Mouse (Mus musculus): ENCODE measurements around the gene Sacs. TPM values are rescaled to one million over a fixed set of nuclear protein-coding genes. Genes with fewer than 3 reads are reported as not detected.

Sacs gene
- total RNA-seq, 4 experiments from 2014 or later, result 8.4 to 9.5 (median 8.6) TPM

DNA sequence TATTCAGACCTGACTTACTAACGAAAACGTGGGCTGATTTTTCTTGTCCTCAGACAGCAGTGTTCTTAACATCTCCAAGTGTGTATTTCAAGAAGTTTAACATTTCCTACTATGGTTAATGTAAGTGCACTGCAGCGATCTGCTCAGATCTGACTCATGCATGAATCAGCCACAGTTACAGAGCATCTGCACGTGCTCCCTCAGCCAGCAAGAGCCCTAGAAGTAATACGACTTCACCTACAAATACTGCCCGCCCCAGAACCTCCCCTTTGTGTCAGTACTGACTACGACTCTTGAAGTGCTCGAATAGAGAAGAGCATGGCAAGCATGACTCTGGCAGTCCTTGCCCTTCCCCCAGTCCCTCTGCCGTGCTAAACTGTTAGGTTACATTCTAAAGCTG is 100.5 kb downstream of the Sacs start:
- no peak for DNase-seq

DNA sequence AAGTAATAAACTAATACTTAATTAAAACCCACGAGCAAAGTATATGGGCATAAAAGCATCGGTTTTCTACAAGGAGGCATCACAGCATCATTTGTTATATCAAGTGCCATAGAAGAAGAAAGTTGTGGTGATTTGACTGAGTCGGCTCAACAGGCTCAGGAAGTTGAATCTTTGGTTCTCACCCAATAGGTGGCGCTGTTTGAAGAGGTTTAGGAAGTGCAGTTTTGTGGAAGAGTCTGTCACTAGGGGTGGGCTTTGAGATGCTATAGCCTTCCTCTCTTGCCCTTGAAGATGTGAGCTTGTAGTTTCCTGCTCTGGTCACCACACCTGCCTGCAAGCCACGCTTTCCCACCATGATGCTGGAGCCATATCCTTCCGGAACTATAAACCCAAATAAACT is 104.4 kb downstream of the Sacs start:
- DNase-seq, result no peak

DNA sequence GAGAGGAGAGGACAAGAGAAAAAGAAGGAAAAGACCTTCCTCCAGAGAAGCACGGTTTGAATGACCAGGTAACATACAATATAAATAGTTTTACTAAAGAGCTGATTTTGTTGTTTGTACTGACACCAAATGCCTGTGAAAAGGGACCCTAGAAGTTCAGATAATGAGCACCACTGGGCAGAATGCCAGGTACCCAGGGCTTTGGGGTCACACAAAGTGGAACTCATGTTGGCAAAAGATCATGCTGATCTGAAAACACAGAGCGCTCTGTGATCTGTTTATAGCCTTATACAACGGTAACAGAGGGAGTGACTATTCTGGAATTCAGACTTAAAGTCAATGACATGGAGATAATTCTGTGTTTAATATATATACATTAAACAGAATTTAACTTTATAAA is 108.2 kb downstream of the Sacs start:
- DNase-seq, result no peak

DNA sequence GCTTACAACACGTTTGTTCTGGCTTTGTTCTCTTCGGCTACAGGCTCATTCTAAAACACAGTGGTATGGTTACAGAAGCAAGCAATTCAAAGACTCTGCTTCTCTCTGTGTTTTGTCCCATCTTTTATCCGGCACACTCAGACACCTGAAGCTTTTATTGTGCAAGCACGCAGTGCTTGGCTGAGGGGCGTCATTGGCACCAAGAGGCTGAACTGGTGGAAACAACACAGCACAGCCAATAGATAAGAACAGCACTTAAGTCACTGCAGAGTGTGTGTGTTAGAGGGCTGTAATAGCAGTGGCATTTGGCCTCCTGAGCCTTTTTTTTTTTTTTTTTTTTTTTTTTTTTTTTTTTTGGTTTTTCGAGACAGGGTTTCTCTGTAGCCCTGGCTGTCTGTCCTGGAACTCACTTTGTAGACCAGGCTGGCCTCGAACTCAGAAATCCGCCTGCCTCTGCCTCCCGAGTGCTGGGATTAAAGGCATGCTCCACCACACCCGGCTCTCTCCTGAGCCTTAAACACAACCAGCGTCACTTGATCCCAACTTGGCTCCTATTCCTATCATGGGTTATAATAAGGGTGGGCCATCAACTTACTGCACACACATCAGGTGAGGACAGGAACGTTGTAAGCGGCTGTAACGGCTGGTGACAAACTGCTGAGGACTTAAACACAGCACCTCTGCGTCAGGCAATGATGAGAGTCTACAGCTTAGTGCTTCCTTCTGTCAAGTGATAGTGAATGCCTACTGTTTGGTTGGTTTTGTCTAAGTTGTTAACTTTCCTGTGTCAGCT is 114.5 kb downstream of the Sacs start:
- DNase-seq, result no peak

DNA sequence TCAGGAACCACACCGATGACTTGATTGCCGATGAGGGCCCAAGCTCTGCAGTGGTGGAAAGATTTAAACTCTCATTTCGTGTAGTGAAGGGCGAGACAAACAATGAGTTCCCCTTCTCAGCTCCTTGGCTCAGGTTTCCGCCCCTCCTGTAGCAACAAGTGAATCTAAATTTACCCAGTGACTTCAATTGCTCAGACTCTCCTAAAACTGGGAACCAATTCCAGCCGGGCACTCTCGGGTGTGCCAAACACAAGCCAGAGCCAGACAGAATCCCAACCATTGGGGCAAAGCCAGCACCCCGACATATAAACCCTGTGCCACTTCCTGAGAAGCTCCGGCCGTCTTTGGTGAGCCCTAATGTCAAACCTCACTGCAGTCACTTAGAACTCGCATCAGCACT is 120.1 kb downstream of the Sacs start, which contains the start of gene Sgcg:
Gene Sgcg (minus strand): TSS at position 139 of the 400 bp plus-strand sequence.
- DNase-seq, result no peak

DNA sequence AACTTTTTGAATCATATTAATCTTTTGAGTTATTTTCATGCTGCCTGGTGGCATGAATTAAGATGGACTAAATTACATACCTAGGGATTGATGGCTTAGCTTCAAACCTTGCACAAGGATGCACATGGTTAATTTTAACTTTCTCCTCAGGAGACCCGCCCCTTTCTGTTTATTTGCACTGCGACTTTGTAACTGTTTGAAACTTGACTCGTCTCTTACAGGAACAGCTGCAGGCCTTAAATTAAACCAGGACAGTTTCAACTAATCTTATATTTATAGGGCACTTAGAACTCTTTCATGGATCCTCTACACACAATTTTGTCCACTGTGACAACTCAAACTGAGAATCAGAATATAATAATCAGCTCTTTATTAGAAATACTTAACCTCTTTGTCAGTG is 120.8 kb downstream of the Sacs start:
- no peak for DNase-seq

DNA sequence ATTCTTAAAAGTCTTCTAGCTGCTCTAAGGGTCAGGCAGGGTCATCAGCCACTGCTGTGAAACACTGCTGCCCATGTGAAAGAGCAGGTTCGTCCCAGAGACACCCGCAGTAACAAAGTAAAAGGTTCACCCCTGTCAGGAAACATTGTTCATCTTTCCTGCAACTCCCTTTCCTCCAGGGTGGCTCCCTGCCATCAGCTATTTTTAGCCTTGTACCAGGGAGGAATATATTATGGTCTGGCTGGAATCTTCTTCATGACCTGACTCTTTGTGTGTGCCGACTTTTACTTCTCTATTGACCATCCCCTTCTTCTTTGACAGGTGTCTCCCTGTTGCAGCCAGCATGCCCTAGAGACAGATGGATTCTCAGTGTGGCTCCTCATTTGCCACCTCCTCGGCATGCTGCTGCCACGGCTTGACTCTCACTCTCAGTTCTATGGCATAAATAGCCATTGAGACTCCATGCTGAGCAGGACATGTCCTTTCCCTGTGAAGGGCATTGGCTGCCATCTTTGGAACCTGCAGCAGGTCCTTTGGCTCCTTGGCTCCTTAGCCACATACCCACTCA is 129.7 kb downstream of the Sacs start:
- DNase-seq, result no peak

DNA sequence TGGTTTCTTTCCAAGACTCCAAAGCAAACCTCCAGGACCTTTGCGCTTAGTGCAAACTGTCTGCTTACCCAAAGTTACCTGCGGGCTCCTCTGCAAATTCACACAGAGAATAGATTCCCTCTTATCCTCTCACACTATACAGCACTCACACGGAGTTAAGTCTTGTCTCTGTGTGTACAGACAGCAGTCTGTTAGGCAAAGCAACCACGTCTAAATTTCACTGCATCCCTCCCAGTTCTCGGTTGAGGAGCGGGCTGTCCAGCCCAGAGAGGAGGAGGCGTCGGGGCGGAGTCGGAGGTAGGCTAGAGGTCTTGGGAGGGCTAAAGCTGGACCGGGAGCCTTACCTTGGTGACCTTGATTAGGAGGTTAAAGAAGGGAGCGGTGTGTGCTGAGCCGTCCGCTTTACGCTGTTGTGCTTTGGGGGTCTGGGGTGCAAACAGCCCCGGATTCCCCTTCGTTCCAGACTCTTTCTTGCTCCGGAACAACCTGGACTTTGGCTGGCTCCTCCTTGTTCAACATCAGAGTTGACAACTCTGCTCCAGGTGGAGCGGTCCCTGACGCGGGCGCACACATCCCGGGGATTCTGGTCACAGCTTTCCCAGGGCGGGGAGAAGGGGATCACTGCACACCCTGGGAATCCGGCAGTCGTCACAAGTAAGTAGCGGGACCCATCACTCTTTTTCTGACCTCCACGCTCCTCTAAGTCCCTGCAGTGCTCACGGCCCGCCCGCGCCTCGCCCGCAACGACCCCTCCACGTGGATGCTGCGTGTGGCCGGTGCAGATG is 136.3 kb downstream of the Sacs start:
- DNase-seq, result no peak

DNA sequence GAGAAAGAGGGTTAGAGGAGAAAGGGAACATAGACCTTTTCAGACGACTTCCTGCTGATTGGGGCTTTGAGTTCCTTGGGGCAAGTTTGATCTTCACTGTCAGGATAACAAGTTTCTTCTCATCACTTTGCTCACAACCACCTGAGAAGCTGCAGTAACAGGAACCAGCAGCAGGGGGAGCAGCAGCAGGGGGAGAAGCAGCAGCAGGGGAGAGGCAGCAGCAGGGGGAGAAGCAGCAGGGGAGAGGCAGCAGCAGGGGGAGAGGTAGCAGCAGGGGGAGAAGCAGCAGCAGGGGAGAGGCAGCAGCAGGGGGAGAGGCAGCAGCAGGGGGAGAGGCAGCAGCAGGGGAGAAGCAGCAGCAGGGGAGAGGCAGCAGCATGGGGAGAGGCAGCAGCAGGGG is 139.0 kb downstream of the Sacs start:
- no peak for DNase-seq

DNA sequence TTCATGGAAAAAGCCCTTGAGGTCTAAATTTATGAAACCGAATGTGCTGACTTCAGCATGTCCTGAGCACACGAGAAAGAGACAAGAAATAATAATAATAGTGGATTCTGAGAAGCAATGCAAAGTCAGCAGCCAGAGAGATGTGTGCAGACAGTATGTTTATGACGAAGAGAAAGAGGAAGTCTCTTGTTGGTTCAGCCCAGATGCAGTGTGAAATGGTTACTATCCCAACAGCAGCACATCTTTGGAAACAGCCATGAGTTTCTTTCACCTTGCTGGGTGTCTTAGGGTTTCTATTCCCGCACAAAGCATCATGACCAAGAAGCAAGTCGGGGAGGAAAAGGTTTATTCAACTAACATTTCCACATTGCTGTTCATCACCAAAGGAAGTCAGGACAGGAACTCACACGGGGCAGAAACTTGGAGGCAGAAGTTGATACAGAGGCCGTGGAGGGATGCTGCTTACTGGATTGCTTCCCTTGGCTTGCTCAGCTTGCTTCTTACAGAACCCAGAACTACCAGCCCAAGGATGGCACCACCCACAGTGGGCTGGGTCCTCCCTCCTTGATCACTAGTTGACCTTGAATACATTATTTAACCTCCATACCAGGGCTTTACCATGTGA is 140.5 kb downstream of the Sacs start:
- DNase-seq, result no peak

DNA sequence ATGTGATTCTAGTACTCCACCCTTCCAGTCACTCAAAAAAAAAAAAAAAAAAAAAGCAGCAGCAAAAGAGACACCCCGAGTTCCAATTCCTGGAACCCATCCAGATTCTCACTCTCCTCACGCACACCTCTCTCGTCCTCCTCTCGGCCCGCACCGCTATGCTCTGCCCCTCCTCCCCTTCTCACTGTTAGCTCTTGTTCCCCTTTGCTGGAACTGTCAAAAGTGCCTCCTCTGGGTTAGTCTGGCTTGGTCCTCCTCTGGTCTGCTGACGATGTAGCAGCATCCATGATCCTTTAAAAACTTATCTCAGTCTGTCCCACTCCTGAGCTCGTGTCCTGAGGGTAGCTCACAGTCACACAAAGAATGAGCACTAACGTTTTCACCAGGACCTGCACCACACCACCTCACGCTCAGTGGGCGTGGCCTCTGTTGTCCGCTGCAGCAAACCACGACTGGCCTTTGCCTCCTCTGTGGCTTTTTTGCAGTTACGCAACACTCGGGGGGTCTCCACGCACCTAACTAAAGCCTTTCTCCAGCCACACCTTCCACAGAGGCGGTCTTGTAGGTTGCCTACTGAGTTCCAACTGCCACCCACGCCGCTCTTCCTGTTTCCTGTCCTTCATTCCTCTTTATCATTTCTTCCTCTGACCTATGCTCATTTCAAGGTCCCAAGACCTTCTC is 150.5 kb downstream of the Sacs start:
- no peak for DNase-seq

Other genes starting within 250 kb of the Sacs start
- 10 to 100 TPM; 43.0 to 81.1 (median 59.0) TPM for gene Tnfrsf19, start 92.0 kb upstream of the Sacs start, total RNA-seq (2022)
- gene Sgcg, start 120.0 kb downstream of the Sacs start, total RNA-seq (2022), result under 1 TPM in 3 of 4 experiments, not detected in 1; 0.61 to 0.87 (median 0.65) TPM
- gene Arl11, start 171.3 kb downstream of the Sacs start, total RNA-seq (2022), result 1 to 10 TPM; 1.6 to 4.0 (median 2.9) TPM
- gene Ebpl, start 222.0 kb downstream of the Sacs start, total RNA-seq (2022), result 1 to 10 TPM; 5.2 to 6.9 (median 6.1) TPM